Mouse (Mus musculus) thymus, adult 18-20 months (tissue): ENCODE data around the gene Sumo2.
"Not testable (repeated sequence)": the region's sequence is repeated elsewhere in the genome, so short reads cannot be mapped to it uniquely, and the experiment has no call there.

Experiments
- DNase-seq, 2 experiments: peaks; one replicate each; pipeline ENCODE4 v3.0.0; 2022; ENCODE audit warnings: mixed read lengths in 2 of 2

Gene Sumo2

GRCm38 (mm10) chr11:115536038-115536681, at the start of gene Sumo2:
Gene Sumo2 (minus strand): TSS chr11:115536276.
- DNase-seq = peak; percentile 96 to 97

DNA sequence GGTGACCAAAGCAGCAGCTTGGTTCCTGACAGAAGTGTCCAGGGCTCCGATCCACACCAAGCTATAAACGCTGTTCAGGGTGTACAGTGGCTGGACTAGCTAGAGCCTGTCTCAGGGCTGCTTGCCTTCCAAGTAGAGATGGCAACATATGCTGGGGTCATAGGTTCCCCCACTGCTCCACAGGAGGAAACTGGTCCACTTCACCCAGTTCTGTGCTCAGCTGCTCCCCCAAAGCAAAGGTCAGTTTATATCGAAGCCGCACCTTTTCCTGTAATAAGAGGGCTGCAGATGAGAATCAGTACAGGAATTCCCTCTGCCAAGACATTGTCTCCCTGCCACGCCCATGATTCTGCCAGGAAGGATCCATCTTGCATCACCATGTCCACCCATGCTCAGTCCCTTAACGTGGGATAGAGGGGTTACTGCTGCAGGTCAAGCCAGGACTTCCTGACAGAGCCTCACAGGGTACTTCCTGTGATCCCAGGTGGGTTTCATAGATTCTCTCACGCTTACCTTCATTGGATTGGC, 49.6 kb upstream of the Sumo2 start:
- no peak for DNase-seq

GRCm38 (mm10) chr11:115584376-115585073, 48.4 kb upstream of the Sumo2 start:
- DNase-seq = no peak

DNA sequence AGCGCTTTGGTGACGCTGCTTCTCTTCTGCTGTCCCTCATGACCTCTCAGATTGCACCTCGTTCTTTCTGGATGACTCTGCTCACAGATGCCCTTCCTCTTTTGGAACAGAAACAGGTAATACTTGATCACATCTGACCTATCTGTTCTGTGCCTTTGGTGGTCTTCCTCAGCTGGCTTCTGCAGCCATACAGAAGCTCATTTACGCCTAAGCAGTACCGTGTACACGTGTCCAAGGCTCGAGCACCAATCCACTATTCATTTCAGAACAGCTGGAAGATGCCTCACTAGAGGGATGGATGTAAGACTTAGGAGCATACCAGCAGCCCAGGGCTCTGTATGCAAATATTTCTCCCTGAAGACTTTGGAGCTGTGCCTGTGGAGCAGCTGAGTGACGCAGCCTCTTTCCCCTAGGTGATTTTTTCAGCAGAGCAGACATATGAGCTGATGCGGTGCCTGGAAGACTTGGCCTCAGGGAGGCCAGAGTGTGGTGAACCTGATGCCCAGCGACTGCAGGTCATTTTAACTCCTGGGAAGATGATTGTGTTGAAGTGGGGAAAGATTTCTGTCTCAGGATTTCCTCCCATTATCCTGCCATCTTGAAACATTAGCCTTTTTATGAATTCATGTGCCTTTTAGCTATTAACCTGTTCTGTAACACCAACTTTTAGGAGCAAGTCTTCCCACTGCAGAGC, 47.0 kb upstream of the Sumo2 start:
- DNase-seq = no peak

DNA sequence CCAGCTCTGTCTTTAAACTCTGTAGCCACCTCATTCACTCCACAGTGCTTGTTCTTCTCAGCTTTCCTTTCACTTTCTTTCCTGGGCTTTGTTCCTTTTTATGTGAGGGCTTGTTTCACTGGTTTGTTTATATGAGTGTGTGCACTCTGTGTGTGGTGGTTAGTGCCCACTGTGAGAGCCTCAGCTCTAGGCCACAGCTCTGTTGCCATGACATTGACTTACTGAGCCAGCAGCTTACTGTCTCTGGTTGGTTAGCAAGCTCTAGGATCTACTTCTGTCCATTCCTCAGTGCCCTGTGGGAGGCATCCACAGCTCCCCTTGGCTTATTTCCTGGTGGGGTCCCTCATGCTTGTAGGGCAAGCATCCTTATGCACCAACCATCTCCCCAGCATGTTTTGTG, 43.0 kb upstream of the Sumo2 start:
- DNase-seq = no peak

DNA sequence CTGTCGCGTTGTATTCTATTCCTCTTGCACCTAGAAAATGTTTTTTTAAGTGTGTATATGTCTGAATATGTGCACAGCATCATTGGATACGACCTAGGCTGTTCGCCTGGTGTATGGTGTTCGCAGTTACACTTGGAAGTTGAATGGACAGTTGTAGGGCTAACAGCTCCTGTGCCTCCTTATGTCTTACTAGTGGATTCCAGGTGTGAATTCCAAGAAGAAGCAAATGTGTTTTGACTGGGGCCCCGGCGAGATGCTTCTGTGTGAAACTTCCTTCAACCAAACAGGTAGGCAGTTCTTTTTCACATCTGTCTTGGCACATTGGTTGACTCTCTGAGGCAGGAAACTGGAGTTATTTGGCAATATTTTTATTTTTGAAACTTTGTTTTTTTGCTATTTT, 28.9 kb upstream of the Sumo2 start:
- DNase-seq = no peak

- peak; percentile 93 to 95 for DNase-seq
Observed at GRCm38 (mm10) chr11:115564064-115564809, 28.2 kb upstream of the Sumo2 start, which contains the start of gene Nup85. Gene Nup85 (plus strand): TSS chr11:115564434.

DNA sequence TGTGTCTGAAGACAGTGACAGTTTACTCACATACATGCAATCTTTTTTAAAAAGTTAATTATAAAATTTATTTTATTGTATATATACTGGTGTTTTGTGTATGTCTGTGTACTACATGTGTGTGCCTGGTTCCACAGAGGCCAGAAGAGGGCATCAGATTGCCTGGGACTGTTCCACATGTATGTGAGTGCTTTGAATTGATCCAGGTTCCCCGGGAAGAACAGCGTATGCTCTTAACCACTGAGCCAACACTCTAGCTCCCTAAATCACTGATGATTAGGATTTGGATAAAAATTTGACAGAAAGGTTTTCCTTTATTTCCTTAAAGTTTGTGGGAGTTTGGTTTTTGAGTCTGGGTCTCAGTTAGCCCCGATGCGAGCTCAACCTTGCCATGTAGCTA, 27.3 kb upstream of the Sumo2 start:
- no peak for DNase-seq

- DNase-seq = no peak
Observed at GRCm38 (mm10) chr11:115555717-115556116, 19.6 kb upstream of the Sumo2 start.

GRCm38 (mm10) chr11:115552783-115553182, 16.7 kb upstream of the Sumo2 start:
- no peak for DNase-seq

- DNase-seq = no peak
Observed at GRCm38 (mm10) chr11:115543571-115543970, 7.5 kb upstream of the Sumo2 start.

GRCm38 (mm10) chr11:115538045-115538444, 2.0 kb upstream of the Sumo2 start:
- DNase-seq = no peak

GRCm38 (mm10) chr11:115536856-115537568, 936 bp upstream of the Sumo2 start:
- no peak for DNase-seq

GRCm38 (mm10) chr11:115535401-115536037, 557 bp downstream of the Sumo2 start:
- peak; percentile 53 to 54 for DNase-seq

GRCm38 (mm10) chr11:115534759-115535371, 1.2 kb downstream of the Sumo2 start:
- no peak for DNase-seq

GRCm38 (mm10) chr11:115526446-115526845, 9.6 kb downstream of the Sumo2 start:
- not testable (repeated sequence) for DNase-seq

DNA sequence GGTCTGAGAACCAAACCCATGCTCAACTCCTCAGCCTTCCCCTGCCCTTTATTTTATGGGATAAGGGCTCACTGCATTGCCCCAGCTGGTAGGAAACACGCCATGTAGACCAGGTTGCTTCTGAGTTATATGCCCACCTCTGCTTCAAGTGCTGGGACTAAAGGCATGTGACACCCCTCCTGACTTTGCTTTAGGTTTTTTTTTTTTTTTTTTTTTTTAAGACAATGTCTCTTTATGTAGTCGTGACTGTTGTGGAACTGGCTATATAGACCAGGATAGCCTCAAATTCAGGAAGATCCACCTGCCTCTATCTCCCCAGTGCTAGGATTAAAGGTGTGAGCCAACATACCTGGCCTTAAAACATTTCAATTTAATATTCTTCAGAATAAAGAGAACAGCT, 13.4 kb downstream of the Sumo2 start:
- no peak for DNase-seq

DNA sequence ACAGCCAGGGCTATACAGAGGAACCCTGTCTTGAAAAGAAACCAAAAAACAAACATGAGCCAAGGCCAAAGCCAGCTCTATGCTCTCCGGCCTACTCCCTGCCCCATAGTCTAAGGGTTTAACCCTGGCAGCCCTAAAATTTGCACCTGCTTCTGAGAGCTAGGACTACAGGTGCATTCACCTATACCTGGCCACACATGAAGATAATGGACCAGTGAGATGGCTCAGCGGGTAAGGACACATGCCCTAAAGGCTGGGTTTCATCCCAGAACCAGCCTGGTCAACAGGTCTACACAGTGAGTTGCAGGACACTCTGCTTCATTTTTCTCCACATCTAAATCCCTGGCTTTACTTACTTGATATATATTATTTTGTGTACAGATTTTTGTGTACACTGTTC, 13.8 kb downstream of the Sumo2 start:
- no peak for DNase-seq

GRCm38 (mm10) chr11:115521080-115521479, 15.0 kb downstream of the Sumo2 start:
- no peak for DNase-seq

DNA sequence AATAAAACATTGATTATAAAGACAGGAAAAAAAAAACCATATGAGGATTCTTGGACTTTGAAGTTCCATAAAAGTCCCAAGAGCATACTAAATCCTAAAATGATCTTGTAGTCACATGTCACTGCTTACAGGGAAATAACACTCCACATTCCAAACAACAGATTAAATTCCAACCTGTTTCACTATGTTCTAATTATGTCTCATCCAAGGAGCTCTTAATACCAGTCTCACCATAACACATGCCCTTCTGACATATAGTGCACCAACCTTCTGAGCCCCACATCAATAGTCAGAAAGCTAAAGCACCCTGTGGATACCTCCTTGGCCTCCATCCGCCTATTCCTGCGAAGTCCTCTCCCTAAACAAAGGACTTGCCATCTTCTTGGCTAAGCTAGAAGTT, 15.9 kb downstream of the Sumo2 start:
- DNase-seq = no peak

- no peak for DNase-seq
Observed at GRCm38 (mm10) chr11:115519581-115519980, 16.5 kb downstream of the Sumo2 start.
